Mouse (Mus musculus): ENCODE results near the gene Mical2. TPM values are rescaled to one million over a fixed set of nuclear protein-coding genes. Genes with fewer than 3 reads are reported as not detected.

Gene Mical2
- polyA plus RNA-seq, 1 experiment from 2014 or later, result 128 TPM

DNA sequence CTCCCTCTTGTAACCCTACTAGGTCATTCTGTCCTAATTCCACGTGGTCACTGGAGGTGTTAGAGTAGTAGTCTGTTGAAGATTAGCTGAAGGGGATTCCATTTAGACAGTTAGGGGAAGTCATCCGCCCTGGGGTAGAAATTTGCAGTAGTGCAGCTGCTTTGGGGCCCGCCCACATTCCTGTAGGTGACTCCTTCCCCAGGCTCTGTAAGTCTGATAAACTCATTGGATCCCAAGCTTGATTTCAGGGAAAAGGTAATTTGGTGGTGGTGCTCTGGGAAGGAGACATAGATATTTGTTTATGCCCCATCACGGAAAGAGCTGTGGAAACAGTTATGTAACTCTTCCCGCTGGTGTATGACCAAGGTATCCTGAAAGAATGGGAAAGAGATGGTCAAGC is 201.2 kb downstream of the Mical2 start:
- no peak for ATAC-seq (replicated peaks; ENCODE audit: extremely low read depth, insufficient read depth, low FRiP score)

DNA sequence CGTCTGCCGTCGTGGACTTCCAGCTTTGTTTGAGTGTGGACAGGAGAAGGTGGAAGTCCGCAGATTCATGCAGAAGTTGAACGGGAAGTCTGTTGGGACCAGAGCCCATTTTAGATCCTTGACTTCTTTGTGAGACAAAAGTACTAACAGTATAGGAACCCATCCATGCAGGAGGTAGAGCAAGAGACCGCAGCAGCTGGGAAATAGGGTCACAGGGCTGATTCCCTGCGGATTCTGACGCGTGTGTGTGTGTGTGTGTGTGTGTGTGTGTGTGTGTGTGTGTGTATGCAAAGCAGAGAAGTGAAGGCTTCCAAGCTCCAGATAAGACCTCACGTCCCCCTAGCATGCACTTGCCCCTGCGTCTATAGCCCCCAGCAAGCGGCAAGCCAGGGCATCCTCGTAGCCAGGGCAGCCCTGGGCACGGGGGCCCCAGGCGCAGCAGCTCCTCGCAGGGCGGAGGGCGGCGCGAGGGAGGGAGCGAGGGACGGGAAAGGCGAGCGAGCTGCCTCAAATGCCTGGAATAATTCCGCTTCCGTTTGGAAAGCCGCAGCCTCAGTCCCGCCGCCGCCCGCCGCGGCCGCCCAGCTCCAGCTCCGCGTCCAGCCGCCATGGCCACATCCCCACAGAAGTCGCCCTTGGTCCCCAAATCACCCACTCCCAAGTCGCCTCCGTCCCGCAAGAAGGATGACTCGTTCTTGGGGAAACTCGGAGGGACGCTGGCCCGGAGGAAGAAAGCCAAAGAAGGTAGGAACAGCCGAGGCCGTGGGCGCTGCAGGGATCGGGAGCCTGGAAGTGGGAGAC is 201.9 kb downstream of the Mical2 start, which contains the start of gene Parva:
Gene Parva (plus strand): TSS at position 149 of the 801 bp plus-strand sequence.
- peak; percentile 92 for ATAC-seq (replicated peaks; ENCODE audit: extremely low read depth, insufficient read depth, low FRiP score)
- Histone ChIP-seq H3K9me3 (replicated peaks; ENCODE audit: control insufficient read depth, low read length) (no peaks in the 10 kb centered on the region), H3K4me3 (ENCODE audit: low read length) (peak within 1 kb of the TSS; percentile 86), H3K27ac (ENCODE audit: low read length) (peak within 1 kb of the TSS; percentile 99), H3K36me3 (ENCODE audit: control insufficient read depth, insufficient read depth) (no peaks in the 10 kb centered on the region), H3K27me3 (ENCODE audit: control insufficient read depth, insufficient read depth, low read length) (no peaks in the 10 kb centered on the region), H3K4me1 (ENCODE audit: control insufficient read depth, insufficient read depth, low read length) (peaks cover 17% of the 10 kb centered on the region), H3K9ac (ENCODE audit: low read length) (peak within 1 kb of the TSS; percentile 99), H3K4me2 (ENCODE audit: low read depth, low read length) (peak within 1 kb of the TSS; percentile 67)
- 1% methylated on average over 49 of the region's 49 CpGs for WGBS

More for the DNA sequence above, 201.2 kb downstream of the Mical2 start:
- peak overlapping the region; percentile 99 for H3K9ac ChIP-seq (ENCODE audit: low read length)
- H3K4me2 ChIP-seq (ENCODE audit: low read depth, low read length), result peak overlapping the region; percentile 67
- H3K4me1 ChIP-seq (ENCODE audit: control insufficient read depth, insufficient read depth, low read length), result peaks cover 17% of the 10 kb centered on the region
- H3K9me3 ChIP-seq (replicated peaks; ENCODE audit: control insufficient read depth, low read length), result no peaks in the 10 kb centered on the region
- H3K4me3 ChIP-seq (ENCODE audit: low read length), result peak overlapping the region; percentile 86
- H3K27ac ChIP-seq (ENCODE audit: low read length), result peak overlapping the region; percentile 99
- WGBS, result 40% methylated on average over 5 of the region's 5 CpGs
- no peaks in the 10 kb centered on the region for H3K36me3 ChIP-seq (ENCODE audit: control insufficient read depth, insufficient read depth)
- no peaks in the 10 kb centered on the region for H3K27me3 ChIP-seq (ENCODE audit: control insufficient read depth, insufficient read depth, low read length)

GRCm38 (mm10) chr7:112428158-112428535 is 202.5 kb downstream of the Mical2 start:
- Histone ChIP-seq H3K9ac (ENCODE audit: low read length) (peak overlapping the region; percentile 99), H3K4me1 (ENCODE audit: control insufficient read depth, insufficient read depth, low read length) (peaks cover 17% of the 10 kb centered on the region), H3K4me2 (ENCODE audit: low read depth, low read length) (peak overlapping the region; percentile 67), H3K27ac (ENCODE audit: low read length) (peak overlapping the region; percentile 99), H3K4me3 (ENCODE audit: low read length) (peak overlapping the region; percentile 86), H3K27me3 (ENCODE audit: control insufficient read depth, insufficient read depth, low read length) (no peaks in the 10 kb centered on the region), H3K9me3 (replicated peaks; ENCODE audit: control insufficient read depth, low read length) (no peaks in the 10 kb centered on the region), H3K36me3 (ENCODE audit: control insufficient read depth, insufficient read depth) (no peaks in the 10 kb centered on the region)
- under 1% methylated on average over 22 of the region's 22 CpGs for WGBS
- ATAC-seq (replicated peaks; ENCODE audit: extremely low read depth, insufficient read depth, low FRiP score), result peak; percentile 95

DNA sequence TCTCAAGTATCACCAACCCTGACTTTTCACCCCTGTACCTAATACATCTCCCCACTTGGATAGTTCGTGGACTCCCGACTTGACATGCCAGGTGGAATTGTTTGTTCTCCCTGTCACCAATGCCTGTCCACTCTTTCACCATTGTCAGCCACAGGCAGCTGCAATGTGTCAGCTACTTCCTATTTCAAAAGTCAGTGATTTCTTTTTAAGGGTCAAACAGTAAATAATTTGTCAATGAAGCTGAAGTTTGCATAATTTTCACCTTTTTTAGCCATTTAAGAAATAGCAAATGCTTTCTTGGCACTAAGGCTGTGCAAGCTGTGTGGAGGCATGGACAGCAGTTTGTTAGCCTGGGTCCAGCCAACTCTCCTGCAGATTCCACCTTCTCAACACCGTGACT is 214.2 kb downstream of the Mical2 start:
- no peak overlapping the region for H3K9ac ChIP-seq (ENCODE audit: low read length)
- H3K27ac ChIP-seq (ENCODE audit: low read length), result no peak overlapping the region
- peaks cover 50% of the 10 kb centered on the region for H3K4me1 ChIP-seq (ENCODE audit: control insufficient read depth, insufficient read depth, low read length)
- no peaks in the 10 kb centered on the region for H3K27me3 ChIP-seq (ENCODE audit: control insufficient read depth, insufficient read depth, low read length)
- peaks cover 7% of the 10 kb centered on the region for H3K36me3 ChIP-seq (ENCODE audit: control insufficient read depth, insufficient read depth)
- ATAC-seq (replicated peaks; ENCODE audit: extremely low read depth, insufficient read depth, low FRiP score), result no peak
- no peak overlapping the region for H3K4me2 ChIP-seq (ENCODE audit: low read depth, low read length)
- H3K9me3 ChIP-seq (replicated peaks; ENCODE audit: control insufficient read depth, low read length), result peaks cover 4% of the 10 kb centered on the region
- WGBS, result 50% methylated on average over 3 of the region's 3 CpGs
- no peak overlapping the region for H3K4me3 ChIP-seq (ENCODE audit: low read length)

- 32% methylated on average over 12 of the region's 12 CpGs for WGBS
- no peaks in the 10 kb centered on the region for H3K36me3 ChIP-seq (ENCODE audit: control insufficient read depth, insufficient read depth)
- no peak overlapping the region for H3K4me2 ChIP-seq (ENCODE audit: low read depth, low read length)
- peaks cover 48% of the 10 kb centered on the region for H3K4me1 ChIP-seq (ENCODE audit: control insufficient read depth, insufficient read depth, low read length)
- ATAC-seq (replicated peaks; ENCODE audit: extremely low read depth, insufficient read depth, low FRiP score), result peak; percentile 52
- 0 out of 2 replicates have a peak overlapping the region, but pooled peaks have one; percentile 7 for H3K9ac ChIP-seq (ENCODE audit: low read length)
- peak overlapping the region; percentile 26; the same call in 1 of the 2 replicates for H3K27ac ChIP-seq (ENCODE audit: low read length)
- H3K27me3 ChIP-seq (ENCODE audit: control insufficient read depth, insufficient read depth, low read length), result no peaks in the 10 kb centered on the region
- no peak overlapping the region for H3K4me3 ChIP-seq (ENCODE audit: low read length)
- no peaks in the 10 kb centered on the region for H3K9me3 ChIP-seq (replicated peaks; ENCODE audit: control insufficient read depth, low read length)
Measured at GRCm38 (mm10) chr7:112444152-112444984, 218.7 kb downstream of the Mical2 start.

DNA sequence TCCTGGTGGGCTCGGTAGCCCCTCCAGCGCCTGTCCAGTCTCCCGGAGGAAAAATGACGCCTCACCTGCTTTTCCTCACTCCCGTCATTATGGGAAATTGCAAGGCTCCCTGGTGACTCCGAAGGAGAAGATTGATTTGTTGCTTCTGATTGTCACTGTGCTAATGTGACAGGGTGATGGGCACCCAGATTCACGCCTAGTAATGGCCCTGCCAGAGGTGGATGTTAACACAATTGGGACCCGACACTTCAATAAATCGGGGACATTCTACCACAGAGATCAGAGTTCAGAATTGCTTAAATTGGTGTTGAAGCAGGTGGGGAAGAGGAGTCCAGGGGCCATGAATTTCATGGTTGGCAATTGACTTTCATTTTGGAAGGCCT is 219.3 kb downstream of the Mical2 start:
- H3K4me2 ChIP-seq (ENCODE audit: low read depth, low read length), result no peak overlapping the region
- 39% methylated on average over 9 of the region's 9 CpGs for WGBS
- H3K27ac ChIP-seq (ENCODE audit: low read length), result no peak overlapping the region
- no peak overlapping the region for H3K9ac ChIP-seq (ENCODE audit: low read length)
- H3K9me3 ChIP-seq (replicated peaks; ENCODE audit: control insufficient read depth, low read length), result no peaks in the 10 kb centered on the region
- ATAC-seq (replicated peaks; ENCODE audit: extremely low read depth, insufficient read depth, low FRiP score), result no peak
- no peaks in the 10 kb centered on the region for H3K27me3 ChIP-seq (ENCODE audit: control insufficient read depth, insufficient read depth, low read length)
- peaks cover 44% of the 10 kb centered on the region for H3K4me1 ChIP-seq (ENCODE audit: control insufficient read depth, insufficient read depth, low read length)
- no peak overlapping the region for H3K4me3 ChIP-seq (ENCODE audit: low read length)
- no peaks in the 10 kb centered on the region for H3K36me3 ChIP-seq (ENCODE audit: control insufficient read depth, insufficient read depth)

GRCm38 (mm10) chr7:112446498-112446897 is 220.8 kb downstream of the Mical2 start:
- H3K4me1 ChIP-seq (ENCODE audit: control insufficient read depth, insufficient read depth, low read length), result peaks cover 35% of the 10 kb centered on the region

GRCm38 (mm10) chr7:112449954-112450700 is 224.5 kb downstream of the Mical2 start:
- no peaks in the 10 kb centered on the region for H3K36me3 ChIP-seq (ENCODE audit: control insufficient read depth, insufficient read depth)
- no peak for ATAC-seq (replicated peaks; ENCODE audit: extremely low read depth, insufficient read depth, low FRiP score)
- WGBS, result 81% methylated on average over 8 of the region's 8 CpGs
- H3K4me3 ChIP-seq (ENCODE audit: low read length), result no peak overlapping the region
- no peaks in the 10 kb centered on the region for H3K9me3 ChIP-seq (replicated peaks; ENCODE audit: control insufficient read depth, low read length)
- H3K4me2 ChIP-seq (ENCODE audit: low read depth, low read length), result no peak overlapping the region
- H3K4me1 ChIP-seq (ENCODE audit: control insufficient read depth, insufficient read depth, low read length), result peaks cover 21% of the 10 kb centered on the region
- no peak overlapping the region for H3K27ac ChIP-seq (ENCODE audit: low read length)
- H3K9ac ChIP-seq (ENCODE audit: low read length), result no peak overlapping the region
- H3K27me3 ChIP-seq (ENCODE audit: control insufficient read depth, insufficient read depth, low read length), result no peaks in the 10 kb centered on the region

More at GRCm38 (mm10) chr7:112446498-112446897, 220.8 kb downstream of the Mical2 start:
- H3K9ac ChIP-seq (ENCODE audit: low read length), result no peak overlapping the region
- no peaks in the 10 kb centered on the region for H3K9me3 ChIP-seq (replicated peaks; ENCODE audit: control insufficient read depth, low read length)
- no peaks in the 10 kb centered on the region for H3K36me3 ChIP-seq (ENCODE audit: control insufficient read depth, insufficient read depth)
- 94% methylated on average over 4 of the region's 4 CpGs for WGBS
- H3K27ac ChIP-seq (ENCODE audit: low read length), result no peak overlapping the region
- no peak overlapping the region for H3K4me2 ChIP-seq (ENCODE audit: low read depth, low read length)
- no peak for ATAC-seq (replicated peaks; ENCODE audit: extremely low read depth, insufficient read depth, low FRiP score)
- H3K4me3 ChIP-seq (ENCODE audit: low read length), result no peak overlapping the region
- no peaks in the 10 kb centered on the region for H3K27me3 ChIP-seq (ENCODE audit: control insufficient read depth, insufficient read depth, low read length)

Data from heart, embryonic 16.5 days (tissue).